Mouse (Mus musculus) CH12.LX (cell line): Measurements from ENCODE around the gene Kif19a. TPM values are rescaled to one million over a fixed set of nuclear protein-coding genes. Genes with fewer than 3 reads are reported as not detected.

Experiments used
- DNase-seq: peaks from one replicate; pipeline ENCODE4 v3.0.0-alpha.2; 2013; ENCODE audit errors: extremely low read depth
- H3K27ac ChIP-seq: 2 replicates; pipeline ENCODE4 v1.5.1; 2012; ENCODE audit warnings: low read depth, mild to moderate bottlenecking, control low read depth, moderate library complexity; ENCODE audit not compliant: insufficient read depth
- H3K27me3 ChIP-seq: replicated peaks from 2 replicates; pipeline ENCODE3; 2012; ENCODE audit warnings: inconsistent platforms
- H3K36me3 ChIP-seq, 2 experiments: replicated peaks in 1 of 2; 2 replicates each; pipeline versions ENCODE3 to v1.6.1; 2012; ENCODE audit warnings: inconsistent platforms in 1 of 2, low read length in 1 of 2, mild to moderate bottlenecking in 1 of 2, mixed read lengths in 1 of 2, moderate library complexity in 1 of 2; ENCODE audit not compliant: control insufficient read depth in 1 of 2, insufficient read depth in 1 of 2
- H3K4me1 ChIP-seq, 2 experiments: 2 replicates each; pipeline ENCODE4 v1.6.1; 2012; ENCODE audit warnings: inconsistent platforms in 1 of 2, moderate library complexity in 1 of 2; ENCODE audit not compliant: insufficient read depth in 2 of 2, control insufficient read depth in 1 of 2
- H3K4me2 ChIP-seq: 2 replicates; pipeline ENCODE4 v1.6.1; 2012; ENCODE audit warnings: low read depth, mild to moderate bottlenecking, control low read depth; ENCODE audit not compliant: poor library complexity, insufficient read depth, severe bottlenecking
- H3K4me3 ChIP-seq, 3 experiments: fragments of 150-350 bp in 1 of 3; sonication (generic) in 1 of 3; replicated peaks in 1 of 3; 2 replicates each; pipeline versions ENCODE3 to v1.5.1; 2011 to 2012; ENCODE audit warnings: low read depth in 2 of 3, low read length in 2 of 3, mild to moderate bottlenecking in 2 of 3, moderate library complexity in 2 of 3, control low read depth in 1 of 3, improper control_type of control experiment in 1 of 3, inconsistent platforms in 1 of 3, mixed read lengths in 1 of 3; ENCODE audit not compliant: poor library complexity in 1 of 3
- H3K79me2 ChIP-seq: replicated peaks from 2 replicates; pipeline ENCODE4 v1.6.1; 2012; ENCODE audit warnings: mild to moderate bottlenecking, moderate library complexity; ENCODE audit not compliant: control insufficient read depth, poor library complexity, insufficient read depth, severe bottlenecking; ENCODE audit errors: extremely low read depth
- H3K9ac ChIP-seq: 2 replicates; pipeline ENCODE4 v1.6.1; 2012; ENCODE audit warnings: low read depth, mild to moderate bottlenecking, control low read depth, moderate library complexity; ENCODE audit not compliant: insufficient read depth
- H3K9me3 ChIP-seq: replicated peaks from 2 replicates; pipeline ENCODE3; 2012; ENCODE audit warnings: low read length, inconsistent platforms, mixed read lengths
- ELF1 ChIP-seq: IDR thresholded peaks from 2 replicates; pipeline ENCODE4 v1.6.1; 2014; ENCODE audit warnings: low read depth, mild to moderate bottlenecking, inconsistent platforms, low read length, improper control_type of control experiment
- EP300 ChIP-seq: IDR thresholded peaks from 2 replicates; pipeline ENCODE4 v1.6.1; 2011; ENCODE audit warnings: low read length, improper control_type of control experiment
- ETS1 ChIP-seq: conservative IDR thresholded peaks from 2 replicates; pipeline ENCODE4 v1.6.1; 2012; ENCODE audit warnings: low read depth, mild to moderate bottlenecking, inconsistent platforms, low read length, improper control_type of control experiment, moderate library complexity
- GABPA ChIP-seq: IDR thresholded peaks from 2 replicates; pipeline ENCODE4 v1.6.1; 2012; ENCODE audit warnings: low read depth, low read length, improper control_type of control experiment, inconsistent platforms; ENCODE audit not compliant: insufficient replicate concordance
- HCFC1 ChIP-seq: IDR thresholded peaks from 2 replicates; pipeline ENCODE4 v1.6.1; 2012; ENCODE audit warnings: low read depth, mild to moderate bottlenecking, inconsistent platforms, low read length, improper control_type of control experiment
- MAZ ChIP-seq: IDR thresholded peaks from 2 replicates; pipeline ENCODE4 v1.6.1; 2012; ENCODE audit warnings: low read depth, mild to moderate bottlenecking, inconsistent platforms, low read length, improper control_type of control experiment, moderate library complexity
- MEF2A ChIP-seq: IDR thresholded peaks from 2 replicates; pipeline ENCODE4 v1.6.1; 2014; ENCODE audit warnings: low read depth, mild to moderate bottlenecking, inconsistent platforms, low read length, improper control_type of control experiment, borderline replicate concordance
- MYC ChIP-seq: IDR thresholded peaks from 2 replicates; pipeline ENCODE4 v1.6.1; 2011; ENCODE audit warnings: low read depth, mild to moderate bottlenecking, improper control_type of control experiment, low read length
- NRF1 ChIP-seq: IDR thresholded peaks from 2 replicates; pipeline ENCODE4 v1.6.1; 2014; ENCODE audit warnings: low read depth, mild to moderate bottlenecking, inconsistent platforms, low read length, improper control_type of control experiment, moderate library complexity
- POLR2AphosphoS2 ChIP-seq: IDR thresholded peaks from 2 replicates; pipeline ENCODE4 v1.6.1; 2011; ENCODE audit warnings: low read depth, low read length, improper control_type of control experiment
- RAD21 ChIP-seq: IDR thresholded peaks from 2 replicates; pipeline ENCODE4 v1.6.1; 2011; ENCODE audit warnings: low read depth, mild to moderate bottlenecking, low read length, improper control_type of control experiment, moderate library complexity
- TBP ChIP-seq: conservative IDR thresholded peaks from 2 replicates; pipeline ENCODE4 v1.6.1; 2011; ENCODE audit warnings: low read depth, low read length, improper control_type of control experiment
- TCF12 ChIP-seq: IDR thresholded peaks from 2 replicates; pipeline ENCODE4 v1.6.1; 2014; ENCODE audit warnings: low read depth, mild to moderate bottlenecking, inconsistent platforms, low read length, improper control_type of control experiment
- USF2 ChIP-seq: conservative IDR thresholded peaks from 2 replicates; pipeline ENCODE4 v1.6.1; 2011; ENCODE audit warnings: low read depth, low read length, improper control_type of control experiment
- ZKSCAN1 ChIP-seq: IDR thresholded peaks from 2 replicates; pipeline ENCODE4 v1.6.1; 2012; ENCODE audit warnings: low read depth, inconsistent platforms, low read length, improper control_type of control experiment, borderline replicate concordance
- ZMIZ1 ChIP-seq: IDR thresholded peaks from 2 replicates; pipeline ENCODE4 v1.6.1; 2012; ENCODE audit warnings: low read depth, mild to moderate bottlenecking, inconsistent platforms, low read length, improper control_type of control experiment
- dilution Hi-C: fragments of 300-500 bp; cut with MboI; formaldehyde crosslinking; loops from 2 replicates; pipeline ENCODE4 v1.14.3; 2020; ENCODE audit warnings: low sequenced_read_pairs; ENCODE audit not compliant: extremely low pct_unique_long_range_greater_than_20kb, extremely low pct_ligation_motif_present
- in situ Hi-C: fragments of 300-500 bp; cut with MboI; formaldehyde crosslinking; loops from 3 replicates; pipeline ENCODE4 v1.14.3; 2019; ENCODE audit warnings: low sequenced_read_pairs, low pct_ligation_motif_present, low pct_unique_long_range_greater_than_20kb, mixed read lengths
- polyA plus RNA-seq: library from polyadenylated mRNA; unstranded; fragments of >175 nt; gene quantifications from 2 replicates; pipeline ENCODE4 v1.2.1, GENCODE M21; 2012; ENCODE audit warnings: low read depth; ENCODE audit not compliant: insufficient read length
- total RNA-seq, 2 experiments: library from RNA; depleted of rRNA; stranded (reverse); fragments of 300-350 nt in 1 of 2; fragments of >200 nt in 1 of 2; gene quantifications; 2 replicates each; pipeline ENCODE4 v1.2.3; 2012 to 2014

The Kif19a gene
- total and polyA plus RNA-seq, 3 experiments: 1.4 to 8.2 (median 1.9) TPM

GRCm38 (mm10) chr11:114822727-114823126, 57.5 kb downstream of the Kif19a start:
- Histone ChIP-seq H3K4me3 (no peak overlapping the region), H3K27me3 (peaks cover 19% of the 10 kb centered on the region), H3K4me2 (no peak overlapping the region), H3K4me1 (peaks cover 0 to 35% of the 10 kb centered on the region in 2 experiments; a peak in 2 of 4 replicates), H3K9ac (no peak overlapping the region), H3K36me3 (no peaks in the 10 kb centered on the region), H3K27ac (no peak overlapping the region), H3K79me2 (no peaks in the 10 kb centered on the region), H3K9me3 (no peaks in the 10 kb centered on the region)
- in situ Hi-C loops (no loop called here), dilution Hi-C loops (no loop called here)
- no peak for DNase-seq
- TF ChIP-seq EP300 (no peak), MAZ (no peak), USF2 (no peak), ETS1 (no peak)

- dilution Hi-C loops (no loop called here), in situ Hi-C loops (no loop called here)
- Histone ChIP-seq H3K27ac (no peak overlapping the region), H3K4me3 (no peak overlapping the region), H3K9me3 (no peaks in the 10 kb centered on the region), H3K36me3 (no peaks in the 10 kb centered on the region), H3K79me2 (no peaks in the 10 kb centered on the region), H3K4me1 (peaks cover 0 to 30% of the 10 kb centered on the region in 2 experiments; a peak in 2 of 4 replicates), H3K9ac (no peak overlapping the region), H3K4me2 (no peak overlapping the region), H3K27me3 (peaks cover 18% of the 10 kb centered on the region)
- TF ChIP-seq NRF1 (no peak), ELF1 (no peak), TBP (no peak), RAD21 (no peak), ZKSCAN1 (no peak), GABPA (no peak), MEF2A (no peak), MYC (no peak), ZMIZ1 (no peak), HCFC1 (no peak), MAZ (no peak), POLR2AphosphoS2 (no peak), TCF12 (no peak), USF2 (no peak)
- DNase-seq: no peak
These were observed 58.1 kb downstream of the Kif19a start for GRCm38 (mm10) chr11:114823199-114823725.
